Mouse (Mus musculus) heart, adult 2 months (tissue): Measurements from ENCODE around the gene Tmem98.
A peak's percentile ranks its signal among the peaks of the same experiment; 100 is the strongest.

Experiments
- CTCF ChIP-seq: fragments of 200-600 bp; IDR thresholded peaks from 2 replicates; pipeline ENCODE4 v1.8.1; 2022; ENCODE audit warnings: antibody characterized with exemption, mild to moderate bottlenecking, moderate library complexity
- POLR2A ChIP-seq: fragments of 200-500 bp; IDR thresholded peaks from 2 replicates; pipeline ENCODE4 v1.6.1; 2011; ENCODE audit warnings: mild to moderate bottlenecking, low read depth, low read length, control low read depth; ENCODE audit not compliant: insufficient read depth

DNA sequence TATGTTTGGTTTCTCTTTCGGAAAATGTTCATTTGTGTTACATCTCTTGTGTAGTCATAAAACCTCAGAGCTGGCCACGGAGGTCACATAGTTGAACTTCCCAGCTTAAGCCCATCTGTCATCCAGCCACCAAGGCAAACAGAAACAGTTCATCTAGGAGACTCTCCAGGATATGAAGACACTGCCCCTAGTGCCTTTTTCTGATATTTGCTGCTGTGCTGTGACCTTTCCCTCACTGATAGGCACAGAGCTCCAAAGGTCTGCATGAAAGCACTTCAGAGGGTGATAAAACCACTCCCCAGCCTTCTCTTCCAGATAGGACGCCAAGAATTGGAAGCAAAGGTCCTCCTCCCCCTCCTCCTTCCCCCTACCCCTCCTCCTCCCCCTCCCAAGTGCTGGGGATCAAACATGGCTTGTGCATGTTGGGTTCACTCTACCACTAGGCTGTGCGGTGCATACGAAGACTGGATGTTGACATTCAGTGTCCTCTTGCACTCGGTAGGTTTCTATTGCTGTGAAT, 1.4 kb upstream of the Tmem98 start:
- no peak for TF ChIP-seq POLR2A
- TF ChIP-seq CTCF, result peak; percentile 36
